Mouse (Mus musculus) hindbrain, embryonic 10.5 days (tissue): ENCODE data around the gene Cfap126. TPM values are rescaled to one million over a fixed set of nuclear protein-coding genes. Genes with fewer than 3 reads are reported as not detected.
A peak's percentile ranks its signal among the peaks of the same experiment; 100 is the strongest.
"Not testable (repeated sequence)": the region's sequence is repeated elsewhere in the genome, so short reads cannot be mapped to it uniquely, and the experiment has no call there.

ENCODE experiments used
- DNase-seq: peaks from one replicate; pipeline ENCODE4 v3.0.0-alpha.2; 2017; ENCODE audit warnings: low spot score
- H3K27ac ChIP-seq: fragments of 300-500 bp; sonication (generic); 2 replicates; pipeline ENCODE4 v1.5.1; 2016; ENCODE audit warnings: mild to moderate bottlenecking, moderate library complexity
- H3K27me3 ChIP-seq: fragments of 300-500 bp; sonication (generic); 2 replicates; pipeline ENCODE4 v1.6.1; 2016; ENCODE audit warnings: mild to moderate bottlenecking; ENCODE audit not compliant: poor library complexity, insufficient read depth, severe bottlenecking
- H3K36me3 ChIP-seq: fragments of 300-500 bp; sonication (generic); 2 replicates; pipeline ENCODE4 v1.6.1; 2016; ENCODE audit warnings: mild to moderate bottlenecking, moderate library complexity
- H3K4me1 ChIP-seq: fragments of 300-500 bp; sonication (generic); replicated peaks from 2 replicates; pipeline ENCODE4 v1.6.1; 2016; ENCODE audit warnings: mild to moderate bottlenecking
- H3K4me3 ChIP-seq: fragments of 300-500 bp; sonication (generic); 2 replicates; pipeline ENCODE4 v1.5.1; 2016; ENCODE audit warnings: mild to moderate bottlenecking, moderate library complexity
- H3K9me3 ChIP-seq: fragments of 300-500 bp; sonication (generic); 2 replicates; pipeline ENCODE4 v1.6.1; 2016; ENCODE audit warnings: mild to moderate bottlenecking, moderate library complexity
- WGBS: fragments of 180-500 bp; shearing (Covaris S2); methylation state at CpG from one replicate; pipeline ENCODE4 v1.1.7; 2016; 5-methylcytosine and 5-hydroxymethylcytosine counted together
- polyA plus RNA-seq: library from polyadenylated mRNA; unstranded; fragments of >200 nt; fragmentation: Nextera tagmentation; extraction: Ambion mirVana; gene quantifications from 2 replicates; pipeline ENCODE4 v1.2.1, GENCODE M21; 2016

Gene Cfap126
- polyA plus RNA-seq, 1 experiment from 2014 or later = 13.0 TPM

DNA sequence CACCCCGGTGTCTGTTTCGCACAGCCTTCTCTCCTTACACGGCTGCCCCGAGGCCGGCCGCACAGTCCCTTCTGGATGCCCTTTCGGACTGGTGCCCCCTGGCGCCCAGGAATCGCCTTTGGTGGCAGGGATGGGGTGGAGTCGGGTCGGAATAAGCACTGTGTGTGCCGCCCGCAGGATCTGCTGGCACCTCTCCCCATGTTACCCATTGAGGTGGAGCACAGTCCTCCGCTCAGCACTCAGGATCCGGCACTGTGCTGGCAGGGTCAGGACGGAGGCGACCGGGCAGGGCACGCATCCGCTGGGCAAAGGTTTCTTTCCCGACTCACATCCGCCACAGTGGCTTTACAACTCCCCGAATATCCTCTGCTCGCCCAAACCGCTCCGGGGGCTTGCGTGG, 35.8 kb upstream of the Cfap126 start:
- WGBS = 5% methylated on average over 21 of the region's 27 CpGs
- not testable (repeated sequence) for H3K27ac ChIP-seq, H3K36me3 ChIP-seq, DNase-seq, H3K9me3 ChIP-seq, H3K4me1 ChIP-seq
- Histone ChIP-seq H3K27me3 (peaks cover 47% of the 10 kb centered on the region), H3K4me3 (peak overlapping the region; percentile 37)

DNA sequence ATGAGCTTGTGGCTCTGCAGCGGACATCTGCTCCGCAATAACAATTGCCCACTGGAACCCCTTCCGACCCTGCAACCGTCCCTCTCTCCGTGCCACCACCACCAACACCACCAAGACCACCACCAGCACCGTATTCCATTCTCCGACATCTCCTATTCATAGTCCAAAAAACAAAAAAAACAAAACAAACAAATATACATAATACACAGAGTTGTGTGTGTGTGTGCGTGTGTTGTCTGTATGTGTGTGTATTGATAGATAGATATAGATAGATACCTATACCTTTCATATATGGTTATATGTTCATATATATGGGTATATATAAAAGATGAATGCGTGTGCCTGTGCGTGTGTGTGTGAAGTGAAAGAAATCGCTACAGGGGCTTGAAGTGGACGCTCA, 35.3 kb upstream of the Cfap126 start:
- peaks cover 47% of the 10 kb centered on the region for H3K27me3 ChIP-seq
- WGBS = 25% methylated on average over 12 of the region's 12 CpGs
- not testable (repeated sequence) for H3K9me3 ChIP-seq

DNA sequence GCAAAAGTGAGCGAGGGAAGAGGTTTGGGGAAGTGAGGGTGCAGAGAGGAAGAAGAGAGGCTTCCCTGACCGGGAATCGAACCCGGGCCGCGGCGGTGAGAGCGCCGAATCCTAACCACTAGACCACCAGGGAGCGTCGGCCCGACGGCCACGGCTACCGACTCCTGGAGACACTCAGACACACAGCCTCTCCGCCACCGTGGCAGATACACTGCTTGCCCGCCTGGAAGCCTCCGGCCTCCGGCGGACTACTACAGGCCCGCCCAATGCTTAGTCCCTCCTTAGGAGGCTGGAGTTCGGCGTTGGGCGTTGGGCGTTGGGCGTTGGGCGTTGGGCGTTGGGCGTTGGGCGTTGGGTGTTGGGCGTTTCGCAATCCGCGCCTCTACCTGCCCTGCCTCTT, 34.4 kb upstream of the Cfap126 start:
- not testable (repeated sequence) for H3K4me3 ChIP-seq, H3K9me3 ChIP-seq, H3K27ac ChIP-seq, H3K36me3 ChIP-seq, DNase-seq, H3K4me1 ChIP-seq
- peaks cover 39% of the 10 kb centered on the region for H3K27me3 ChIP-seq
- WGBS = 0% methylated on average over 1 of the region's 35 CpGs

More for the DNA sequence above, 35.3 kb upstream of the Cfap126 start:
- DNase-seq = peak; percentile 11
- peak overlapping the region; percentile 9; the same call in 1 of the 2 replicates for H3K4me3 ChIP-seq
- not testable (repeated sequence) for H3K27ac ChIP-seq, H3K36me3 ChIP-seq, H3K4me1 ChIP-seq

DNA sequence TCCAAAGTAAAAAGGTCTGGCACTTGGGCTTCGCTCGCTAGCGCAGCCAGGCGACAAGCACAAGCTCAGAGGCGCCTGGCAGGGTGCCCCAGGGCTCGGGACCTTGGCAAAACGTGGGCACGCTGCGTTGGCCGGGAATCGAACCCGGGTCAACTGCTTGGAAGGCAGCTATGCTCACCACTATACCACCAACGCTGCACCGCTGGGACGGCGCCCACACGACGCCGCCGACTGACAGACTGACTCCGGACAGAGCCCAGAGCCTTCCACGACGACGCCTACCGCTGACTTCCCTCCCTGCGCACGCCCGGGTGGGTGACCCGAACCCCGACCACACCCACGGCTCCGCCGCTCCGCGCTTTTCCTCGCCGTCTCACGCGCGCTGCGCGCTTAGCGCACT, 33.9 kb upstream of the Cfap126 start:
- not testable (repeated sequence) for H3K9me3 ChIP-seq, H3K27ac ChIP-seq, H3K36me3 ChIP-seq, H3K4me1 ChIP-seq, DNase-seq, H3K4me3 ChIP-seq
- no CpG with 5 or more reads among the region's 43 CpGs for WGBS
- peaks cover 41% of the 10 kb centered on the region for H3K27me3 ChIP-seq

DNA sequence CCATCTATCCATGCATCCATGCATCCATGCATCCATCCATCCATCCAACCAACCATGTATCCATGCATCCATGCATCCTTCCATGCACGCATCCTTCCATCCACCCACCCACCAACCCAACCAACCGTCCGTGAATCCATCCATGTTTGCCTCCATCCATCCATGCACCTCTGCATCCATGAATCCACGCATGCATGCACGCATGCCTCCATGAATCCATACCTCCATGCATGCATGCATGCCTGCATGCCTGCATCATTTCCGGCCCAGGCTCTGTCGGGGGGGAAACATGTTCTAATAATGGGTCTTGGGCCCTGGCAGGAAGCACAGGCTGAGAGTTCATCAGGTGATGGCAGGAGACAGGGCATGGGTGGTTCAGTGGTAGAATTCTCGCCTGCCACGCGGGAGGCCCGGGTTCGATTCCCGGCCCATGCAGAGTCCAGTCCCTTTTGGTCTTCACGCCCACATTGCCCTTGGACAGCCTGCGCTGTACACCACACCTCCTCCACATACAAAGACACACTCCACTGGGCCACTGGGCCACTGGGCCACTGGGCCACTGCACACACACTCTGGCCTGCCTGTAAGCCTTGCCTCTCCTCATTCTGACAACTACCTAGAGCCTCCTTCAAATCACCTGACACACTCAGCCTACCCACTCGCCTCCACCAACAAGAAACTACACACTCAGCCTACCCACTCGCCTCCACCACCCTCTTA, 32.0 kb upstream of the Cfap126 start:
- not testable (repeated sequence) for H3K36me3 ChIP-seq, H3K9me3 ChIP-seq, H3K4me1 ChIP-seq, H3K27ac ChIP-seq, DNase-seq
- peak overlapping the region; percentile 29; the same call in 1 of the 2 replicates for H3K4me3 ChIP-seq
- peaks cover 50% of the 10 kb centered on the region for H3K27me3 ChIP-seq
- WGBS = 25% methylated on average over 14 of the region's 17 CpGs

DNA sequence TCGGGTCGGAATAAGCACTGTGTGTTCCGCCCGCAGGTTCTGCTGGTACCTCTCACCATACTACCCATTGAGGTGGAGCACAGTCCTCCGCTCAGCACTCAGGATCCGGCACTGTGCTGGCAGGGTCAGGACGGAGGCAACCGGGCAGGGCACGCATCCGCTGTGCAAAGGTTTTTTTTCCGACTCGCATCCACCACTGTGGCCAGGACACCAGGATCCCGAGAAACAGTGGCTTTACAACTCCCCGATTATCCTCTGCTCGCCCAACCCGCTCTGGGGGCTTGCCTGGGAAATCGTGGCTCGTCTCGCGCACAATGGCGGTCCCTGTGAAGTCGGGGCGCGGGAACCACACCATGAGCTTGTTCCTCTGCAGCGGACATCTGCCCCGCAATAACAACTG, 28.0 kb upstream of the Cfap126 start:
- peak overlapping the region; percentile 66; the same call in 1 of the 2 replicates for H3K27ac ChIP-seq
- WGBS = 1% methylated on average over 26 of the region's 26 CpGs
- DNase-seq = peak; percentile 66
- peaks cover 10% of the 10 kb centered on the region for H3K4me1 ChIP-seq
- peak overlapping the region; percentile 63 for H3K4me3 ChIP-seq
- peaks cover 50% of the 10 kb centered on the region for H3K27me3 ChIP-seq
- H3K36me3 ChIP-seq = no peaks in the 10 kb centered on the region
- no peaks in the 10 kb centered on the region for H3K9me3 ChIP-seq

DNA sequence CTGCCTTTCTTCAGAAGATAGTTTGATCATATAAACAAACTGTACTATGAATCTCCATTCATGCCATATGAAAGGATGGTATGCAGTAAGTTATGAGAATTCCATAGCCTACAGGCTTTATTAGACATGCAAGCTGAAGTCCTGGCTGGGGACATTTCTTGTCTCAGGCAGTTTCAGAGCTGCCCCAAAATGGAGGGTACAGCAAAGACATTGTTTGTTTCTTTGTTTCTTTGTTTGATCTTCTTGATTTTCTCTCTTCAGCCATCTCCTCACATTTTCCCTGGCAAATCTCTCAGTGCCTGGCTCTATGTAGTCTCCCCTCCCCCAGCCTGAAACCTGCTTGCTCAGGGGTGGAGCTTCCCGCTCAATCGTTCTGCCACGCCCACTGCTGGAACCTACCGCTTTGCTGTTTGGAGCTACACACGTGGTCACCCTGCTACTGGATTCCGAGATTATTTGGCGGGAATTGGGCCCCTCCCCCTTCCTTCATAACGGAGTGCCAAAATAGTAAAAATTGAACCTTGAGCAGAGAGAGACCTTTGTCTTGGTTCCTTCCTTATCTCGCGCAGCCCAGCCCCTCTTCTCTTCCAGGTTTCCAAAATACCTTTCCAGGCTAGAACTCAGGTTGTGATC, 25.4 kb upstream of the Cfap126 start:
- H3K27ac ChIP-seq, H3K36me3 ChIP-seq, H3K9me3 ChIP-seq: not testable (repeated sequence)
- Histone ChIP-seq H3K4me3 (peak overlapping the region; percentile 24), H3K4me1 (peaks cover 10% of the 10 kb centered on the region), H3K27me3 (peaks cover 39% of the 10 kb centered on the region)
- WGBS = 5% methylated on average over 10 of the region's 10 CpGs
- DNase-seq = peak; percentile 29

DNA sequence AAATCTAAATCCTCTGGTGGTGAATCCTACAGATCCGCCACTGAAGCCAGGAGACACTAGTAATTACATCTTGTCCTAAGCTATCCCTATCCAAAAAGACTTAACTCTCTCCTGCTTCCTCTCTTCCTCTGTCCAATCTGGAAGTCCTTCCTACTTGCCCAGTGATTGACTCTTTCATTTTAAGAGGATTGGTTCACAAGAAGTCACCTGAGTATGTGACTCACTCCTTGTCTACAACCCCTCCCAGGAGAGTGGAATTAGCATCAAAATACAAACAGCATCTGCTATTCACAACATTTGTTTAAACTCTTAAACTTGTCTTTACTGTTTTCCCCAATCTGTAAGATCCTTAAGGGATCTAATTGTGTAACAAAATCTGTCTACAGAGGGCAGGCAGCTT, 23.8 kb upstream of the Cfap126 start:
- H3K4me3 ChIP-seq = no peak overlapping the region
- no peaks in the 10 kb centered on the region for H3K9me3 ChIP-seq
- WGBS = 92% methylated on average over 1 of the region's 1 CpGs
- H3K4me1 ChIP-seq = peaks cover 11% of the 10 kb centered on the region
- no peak overlapping the region for H3K27ac ChIP-seq
- DNase-seq = no peak
- peaks cover 35% of the 10 kb centered on the region for H3K27me3 ChIP-seq
- H3K36me3 ChIP-seq = no peaks in the 10 kb centered on the region

DNA sequence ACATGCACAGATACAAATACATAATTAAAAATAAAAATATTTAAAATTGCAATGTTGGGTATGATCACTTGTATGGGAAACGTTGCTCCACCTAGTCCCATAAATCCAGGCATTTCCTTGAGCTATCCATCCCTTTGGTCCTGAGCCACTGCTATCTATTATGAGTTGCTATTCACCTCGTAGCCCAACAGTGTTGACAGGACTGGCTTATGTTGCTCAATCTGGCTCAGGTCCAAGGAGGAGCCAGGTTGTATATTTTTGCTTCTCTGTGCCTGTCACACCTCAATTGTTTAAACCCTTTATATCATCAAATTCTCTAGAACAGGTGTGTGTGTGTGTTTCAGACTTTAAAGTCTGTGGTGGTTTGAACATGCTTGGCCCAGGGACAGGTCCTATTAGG, 23.0 kb upstream of the Cfap126 start:
- WGBS = 76% methylated on average over 2 of the region's 2 CpGs
- no peak overlapping the region for H3K4me3 ChIP-seq
- no peak for DNase-seq

DNA sequence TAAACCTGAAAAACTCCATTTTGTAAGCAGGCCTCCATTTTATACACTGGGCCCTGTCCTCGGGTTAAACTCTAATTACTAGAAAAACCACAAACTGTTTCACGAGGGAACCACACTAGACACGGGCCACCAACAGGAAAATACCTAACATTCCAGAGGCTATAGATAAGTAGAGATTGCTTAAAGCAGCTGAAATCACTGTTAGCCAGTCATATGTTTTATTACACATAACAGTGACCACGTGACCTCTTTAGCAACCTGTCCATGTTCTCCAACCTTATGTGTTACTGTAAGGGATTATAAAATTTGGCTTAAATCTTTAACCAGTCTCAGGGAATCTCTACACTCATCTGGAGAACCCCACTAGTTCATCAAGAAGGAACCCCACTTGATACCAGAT, 19.3 kb upstream of the Cfap126 start:
- H3K27me3 ChIP-seq = peaks cover 11% of the 10 kb centered on the region; the same call in 1 of the 2 replicates
- 79% methylated on average over 4 of the region's 4 CpGs for WGBS
- no peak for DNase-seq
- peaks cover 14% of the 10 kb centered on the region for H3K4me1 ChIP-seq
- no peak overlapping the region for H3K27ac ChIP-seq
- no peak overlapping the region for H3K4me3 ChIP-seq
- H3K9me3 ChIP-seq = no peaks in the 10 kb centered on the region
- no peaks in the 10 kb centered on the region for H3K36me3 ChIP-seq

More for the DNA sequence above, 23.0 kb upstream of the Cfap126 start:
- no peak overlapping the region for H3K27ac ChIP-seq
- H3K27me3 ChIP-seq = peaks cover 30% of the 10 kb centered on the region
- no peaks in the 10 kb centered on the region for H3K36me3 ChIP-seq
- H3K9me3 ChIP-seq = no peaks in the 10 kb centered on the region
- peaks cover 14% of the 10 kb centered on the region for H3K4me1 ChIP-seq

DNA sequence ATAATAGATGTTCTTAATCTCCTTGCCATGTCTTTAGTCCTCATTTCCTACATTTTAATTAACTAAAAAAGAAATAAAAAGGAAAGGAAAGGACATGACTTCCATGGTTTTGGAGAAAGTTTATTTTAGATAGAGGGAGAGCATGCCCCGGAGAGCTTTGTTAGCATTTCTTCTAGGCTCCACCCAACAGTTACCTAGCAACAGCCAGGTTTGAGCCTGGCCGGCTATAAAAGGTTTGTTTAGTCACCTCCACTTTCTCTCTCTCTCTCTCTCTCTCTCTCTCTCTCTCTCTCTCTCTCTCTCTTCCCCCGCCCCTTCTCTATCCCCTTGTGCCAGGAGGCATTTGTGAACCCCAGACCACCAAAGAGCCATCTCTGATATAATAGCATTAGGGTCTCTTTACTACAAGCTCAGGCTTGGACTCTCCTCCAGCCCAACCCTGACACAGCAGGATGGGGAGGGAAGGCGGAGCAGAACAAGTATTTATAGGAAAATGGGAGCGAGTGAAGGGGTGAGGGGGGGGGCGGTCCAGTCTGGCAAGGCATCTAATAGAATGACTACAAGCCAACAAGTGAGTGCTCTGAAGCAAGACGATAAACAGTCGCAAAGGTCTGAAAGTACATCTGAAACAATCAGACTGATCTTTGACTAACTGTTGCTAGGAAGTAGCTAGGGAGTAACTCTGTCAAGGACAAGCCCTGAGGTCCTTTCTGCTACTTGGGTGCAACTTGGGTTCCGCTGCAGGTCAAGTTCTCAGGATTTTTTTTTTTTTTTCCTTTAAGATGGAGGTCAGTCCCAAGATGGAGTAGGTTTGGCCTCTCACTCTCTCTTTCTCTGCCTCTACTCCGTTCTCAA, 17.4 kb upstream of the Cfap126 start:
- 24% methylated on average over 10 of the region's 10 CpGs for WGBS
- Histone ChIP-seq H3K36me3 (no peaks in the 10 kb centered on the region), H3K27ac (no peak overlapping the region), H3K27me3 (0 out of 2 replicates have a peak, but pooled peaks cover 6% of the 10 kb centered on the region), H3K9me3 (no peaks in the 10 kb centered on the region), H3K4me1 (peaks cover 17% of the 10 kb centered on the region), H3K4me3 (0 out of 2 replicates have a peak overlapping the region, but pooled peaks have one; percentile 21)
- DNase-seq = peak; percentile 20

DNA sequence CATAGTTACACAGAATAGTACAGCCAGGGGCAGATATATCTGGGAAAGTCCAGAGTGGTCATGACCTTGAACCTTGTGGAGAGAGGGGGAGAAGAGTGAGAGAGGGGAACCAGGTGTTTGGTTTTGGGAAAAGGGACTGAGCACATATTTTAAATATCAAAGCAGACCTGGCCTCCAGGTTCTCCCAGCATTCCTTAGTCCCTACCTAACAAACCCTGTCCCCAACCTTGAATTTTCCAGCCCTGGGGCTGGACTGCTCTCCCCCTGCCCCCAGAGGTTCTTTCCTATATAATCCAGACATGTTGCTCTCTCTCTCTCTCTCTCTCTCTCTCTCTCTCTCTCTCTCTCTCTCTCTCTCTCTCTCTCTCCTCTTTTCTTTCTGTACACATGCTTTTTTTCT, 16.6 kb upstream of the Cfap126 start:
- Histone ChIP-seq H3K4me1 (peaks cover 17% of the 10 kb centered on the region), H3K27ac (no peak overlapping the region), H3K4me3 (no peak overlapping the region)

DNA sequence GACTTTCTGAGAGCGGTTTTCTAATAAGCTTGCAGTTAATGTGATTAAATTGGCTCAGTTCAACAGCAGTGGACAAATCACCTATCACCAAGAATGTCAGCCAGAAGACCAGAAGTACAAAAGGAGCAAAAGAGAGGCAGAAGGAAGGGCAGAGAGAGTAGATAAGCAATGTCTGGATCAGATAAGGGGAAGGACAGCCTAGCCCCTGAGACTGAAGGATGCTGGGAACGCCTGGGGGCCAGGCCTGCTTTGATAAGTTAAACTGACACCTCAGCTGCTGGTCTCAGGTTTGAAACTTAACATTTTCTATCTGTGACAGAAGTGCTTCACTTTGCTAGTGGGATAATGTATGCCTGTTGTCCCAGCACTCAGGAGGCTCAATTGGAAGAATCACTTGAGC, 16.1 kb upstream of the Cfap126 start:
- 0 out of 2 replicates have a peak, but pooled peaks cover 6% of the 10 kb centered on the region for H3K27me3 ChIP-seq
- WGBS = 55% methylated on average over 2 of the region's 2 CpGs

More for the DNA sequence above, 16.6 kb upstream of the Cfap126 start:
- no peak for DNase-seq
- 0 out of 2 replicates have a peak, but pooled peaks cover 6% of the 10 kb centered on the region for H3K27me3 ChIP-seq
- H3K36me3 ChIP-seq = no peaks in the 10 kb centered on the region
- H3K9me3 ChIP-seq = no peaks in the 10 kb centered on the region

More for the DNA sequence above, 16.1 kb upstream of the Cfap126 start:
- Histone ChIP-seq H3K9me3 (no peaks in the 10 kb centered on the region), H3K4me1 (peaks cover 17% of the 10 kb centered on the region), H3K4me3 (no peak overlapping the region), H3K36me3 (no peaks in the 10 kb centered on the region), H3K27ac (no peak overlapping the region)
- DNase-seq = no peak
